Mouse (Mus musculus): ENCODE measurements around the gene Cradd.

- TF ChIP-seq CTCF (IDR thresholded peaks at IDR 0.05; ENCODE audit: control insufficient read depth, insufficient read depth, insufficient replicate concordance, low read depth, low read length) (no peak), POLR2A (IDR thresholded peaks at IDR 0.05; ENCODE audit: control insufficient read depth, low read depth, low read length) (no peak)
Observed at GRCm38 (mm10) chr10:95146491-95146890, 177.4 kb downstream of the Cradd start.

Data from testis, adult 2 months (tissue).